Mouse (Mus musculus) ES-Bruce4 (cell line): ENCODE data around the gene Grik2.

ENCODE experiments used
- CTCF ChIP-seq: IDR thresholded peaks from one replicate; pipeline ENCODE4 v1.8.1; 2011; ENCODE audit warnings: low read depth, low read length
- POLR2A ChIP-seq: IDR thresholded peaks from one replicate; pipeline ENCODE4 v1.8.1; 2011; ENCODE audit warnings: low read length; ENCODE audit not compliant: insufficient read depth

- TF ChIP-seq POLR2A, result no peak
- TF ChIP-seq CTCF, result no peak
Observed at GRCm38 (mm10) chr10:49652320-49652719, 136.2 kb downstream of the Grik2 start.
